Mouse (Mus musculus): ENCODE measurements around the gene Grin2a. TPM values are rescaled to one million over a fixed set of nuclear protein-coding genes. Genes with fewer than 3 reads are reported as not detected.

Grin2a gene
- polyA plus RNA-seq, 2 experiments from 2014 or later, result not detected

DNA sequence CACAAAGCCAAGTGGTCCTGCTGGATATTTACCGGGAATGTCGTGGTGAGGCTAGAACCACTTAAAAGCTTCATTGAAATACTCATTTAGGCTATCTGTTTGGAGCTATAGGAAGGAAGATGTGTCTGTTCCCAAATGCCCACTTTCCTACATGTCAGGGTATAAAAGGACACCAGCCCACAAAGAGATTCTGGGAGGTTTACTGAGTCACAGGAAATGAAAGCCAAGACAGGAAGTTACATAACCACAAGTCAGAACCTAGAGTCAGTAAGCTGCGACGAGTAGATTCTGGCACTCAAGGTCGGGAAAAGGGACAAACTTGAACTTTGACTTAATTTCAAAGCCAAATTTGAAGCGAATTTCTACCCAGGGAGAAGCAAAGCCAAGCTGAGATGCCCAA lies 30.9 kb downstream of the Grin2a start:
- no peak for ATAC-seq

GRCm38 (mm10) chr16:9962482-9962881 lies 32.9 kb downstream of the Grin2a start:
- ATAC-seq, result no peak

DNA sequence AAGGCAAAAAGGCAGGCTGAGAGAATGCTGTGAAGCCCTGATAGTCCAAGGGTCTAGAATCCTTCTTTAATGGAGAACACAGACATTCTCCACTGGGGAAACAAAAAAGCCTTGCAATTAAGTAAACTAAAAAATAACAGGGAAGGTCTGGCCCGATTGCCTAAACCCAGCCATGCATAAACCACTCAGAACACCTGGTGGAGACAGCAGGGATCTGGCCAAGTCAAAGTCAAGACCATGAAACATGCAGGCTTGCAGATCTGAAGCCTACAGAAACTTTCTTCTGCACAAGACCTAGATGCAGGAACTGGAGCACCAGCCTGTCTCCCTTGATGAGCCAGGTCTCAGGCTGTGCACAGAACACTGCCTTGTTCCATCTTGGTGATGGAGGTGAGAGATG lies 36.0 kb downstream of the Grin2a start:
- ATAC-seq, result no peak

- no peak for ATAC-seq
These were observed 41.1 kb downstream of the Grin2a start for GRCm38 (mm10) chr16:9954266-9954665.

- ATAC-seq, result no peak
These were observed 41.9 kb downstream of the Grin2a start for GRCm38 (mm10) chr16:9953396-9953831.

DNA sequence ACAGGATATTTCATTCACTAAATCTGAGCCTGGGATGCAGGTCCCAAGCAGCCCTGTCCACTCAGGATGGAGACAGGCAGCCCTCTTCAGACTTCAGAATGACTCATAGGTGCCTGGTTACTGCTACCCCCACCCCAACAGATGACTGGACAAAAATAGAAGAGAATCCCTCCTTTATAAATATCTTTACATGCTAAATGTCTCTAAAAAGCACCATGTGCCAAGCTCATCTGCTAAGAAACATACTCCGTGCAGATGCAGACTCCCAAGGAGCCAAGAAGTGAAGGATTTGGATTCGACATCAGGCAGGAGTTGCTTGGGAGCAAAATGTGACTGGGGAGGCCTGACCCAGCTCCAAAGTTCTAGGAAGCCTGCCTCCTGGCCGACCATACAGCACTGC lies 46.1 kb downstream of the Grin2a start:
- ATAC-seq, result no peak

GRCm38 (mm10) chr16:9947430-9947829 lies 47.9 kb downstream of the Grin2a start:
- no peak for ATAC-seq

DNA sequence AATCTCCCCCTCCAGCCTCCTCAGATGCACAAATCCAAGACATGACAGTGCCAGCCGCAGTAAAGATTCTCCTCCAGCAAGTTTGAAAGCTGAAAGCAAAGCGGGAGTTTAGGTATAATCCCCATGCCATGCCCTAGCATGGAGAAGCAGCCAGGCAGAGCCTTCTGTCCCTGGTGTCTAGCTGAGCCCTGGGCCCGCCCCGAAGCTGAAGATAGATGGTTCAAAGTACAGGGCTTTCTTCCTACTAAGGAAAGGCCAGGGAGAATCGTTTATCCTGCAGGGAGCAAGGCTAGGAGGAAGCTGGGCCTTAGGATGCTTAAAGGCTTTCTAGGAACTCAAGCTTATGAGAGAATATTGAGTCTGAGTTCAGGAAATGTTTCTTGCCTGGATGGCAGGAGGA lies 50.5 kb downstream of the Grin2a start:
- ATAC-seq, result no peak

DNA sequence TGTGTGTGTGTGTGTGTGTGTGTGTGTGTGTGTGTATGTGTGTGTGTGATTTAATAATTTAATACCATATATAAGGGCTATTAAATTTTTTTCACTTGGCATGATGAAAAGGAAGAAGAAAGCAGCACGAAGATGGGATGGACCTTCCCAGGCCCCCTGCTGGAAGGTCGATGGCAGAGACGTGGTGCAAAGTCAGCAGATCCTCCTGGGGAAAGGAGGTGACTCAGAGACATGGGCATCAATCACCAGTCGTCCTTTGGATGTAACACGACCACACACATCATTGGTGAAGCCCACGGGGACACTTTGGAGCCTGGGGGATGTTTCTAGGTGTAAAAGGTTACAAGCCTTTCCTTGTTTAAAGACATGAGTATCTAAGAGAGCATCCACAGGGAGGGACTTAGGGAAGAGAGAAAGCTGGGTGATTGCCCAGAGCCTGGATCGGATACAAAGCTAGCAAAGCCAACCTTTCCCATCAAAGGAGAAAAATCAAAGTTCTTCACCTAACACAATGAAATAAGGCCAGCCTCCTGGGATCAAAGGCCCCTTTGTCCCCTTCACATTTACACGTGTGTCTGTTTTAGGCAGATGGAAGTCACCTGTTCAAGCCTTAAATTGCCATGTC lies 53.9 kb downstream of the Grin2a start:
- no peak for ATAC-seq

DNA sequence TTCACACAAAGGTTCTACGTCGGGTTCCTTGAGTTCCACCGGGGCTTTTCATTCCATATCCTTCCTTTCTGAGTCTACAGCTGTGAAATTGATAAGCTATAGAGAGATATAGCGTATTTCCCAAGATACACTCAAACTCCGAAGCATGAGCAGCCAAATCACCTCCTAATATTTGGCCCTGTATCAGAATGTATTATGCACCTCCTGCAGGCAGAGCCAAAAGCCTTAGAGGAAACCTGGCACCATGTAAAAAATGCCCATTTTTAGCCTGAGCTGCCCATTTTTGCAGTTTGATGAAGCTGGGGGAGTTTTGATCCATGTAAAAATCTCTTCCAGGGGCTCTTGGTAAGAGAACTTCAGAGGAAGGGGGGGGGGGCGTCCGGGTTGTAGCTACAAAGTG lies 54.6 kb downstream of the Grin2a start:
- ATAC-seq, result no peak

DNA sequence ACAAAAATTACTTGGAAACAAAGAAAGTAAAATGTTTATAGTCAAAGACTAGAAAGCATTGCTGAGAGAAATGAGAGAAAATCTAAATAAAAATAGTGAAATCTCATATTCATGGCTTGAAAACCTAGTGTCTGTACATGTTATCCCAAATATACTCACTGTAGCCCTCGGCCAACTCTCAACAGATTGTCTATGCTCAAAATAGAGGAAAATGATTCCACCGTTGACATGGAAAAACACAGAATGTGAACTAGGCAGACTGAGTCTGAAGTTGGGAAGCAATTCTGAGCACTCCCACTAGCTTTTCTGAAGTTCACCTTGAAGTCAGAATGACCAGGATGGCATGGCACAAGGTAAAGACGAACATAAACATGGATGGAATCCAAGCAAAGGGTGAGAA lies 84.7 kb downstream of the Grin2a start:
- no peak for ATAC-seq

DNA sequence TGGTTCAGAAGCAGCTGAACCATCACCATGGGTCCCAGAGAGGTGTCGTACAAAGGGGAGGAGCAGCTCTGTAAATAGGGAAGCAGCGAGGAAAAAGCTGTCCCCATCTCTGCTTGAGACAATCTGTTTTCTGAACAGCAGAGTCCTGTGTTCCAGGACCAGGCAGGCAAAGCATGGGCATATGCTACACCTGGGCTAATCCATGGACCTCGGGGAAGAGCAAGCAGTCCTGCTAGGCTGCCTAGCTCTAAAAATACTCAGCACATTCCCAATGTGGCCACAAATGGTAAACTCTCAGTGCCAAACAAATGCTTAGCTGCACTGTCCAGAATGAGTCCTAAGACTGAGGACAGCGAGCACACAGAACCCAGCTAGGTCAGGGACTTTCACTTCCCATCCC lies 86.1 kb downstream of the Grin2a start:
- no peak for ATAC-seq

DNA sequence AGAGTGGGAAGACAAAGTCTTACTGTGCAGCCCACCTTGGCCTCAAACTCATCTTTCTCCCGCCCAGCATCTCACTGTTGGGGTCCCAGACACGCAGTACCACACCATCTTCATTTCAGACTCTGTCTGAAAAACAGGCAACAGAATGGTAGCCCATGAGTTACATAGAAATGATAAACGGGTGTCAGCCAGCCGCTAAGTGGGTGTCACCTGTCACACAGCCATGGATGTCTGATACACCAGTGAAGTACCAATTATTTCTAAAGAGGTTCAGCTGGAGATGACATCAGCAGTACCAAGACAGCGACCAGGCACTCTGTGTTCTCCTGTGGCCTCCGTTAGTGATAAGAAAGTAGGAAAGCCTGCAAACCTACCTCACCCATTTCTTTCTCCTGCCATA lies 90.9 kb downstream of the Grin2a start:
- no peak for ATAC-seq

DNA sequence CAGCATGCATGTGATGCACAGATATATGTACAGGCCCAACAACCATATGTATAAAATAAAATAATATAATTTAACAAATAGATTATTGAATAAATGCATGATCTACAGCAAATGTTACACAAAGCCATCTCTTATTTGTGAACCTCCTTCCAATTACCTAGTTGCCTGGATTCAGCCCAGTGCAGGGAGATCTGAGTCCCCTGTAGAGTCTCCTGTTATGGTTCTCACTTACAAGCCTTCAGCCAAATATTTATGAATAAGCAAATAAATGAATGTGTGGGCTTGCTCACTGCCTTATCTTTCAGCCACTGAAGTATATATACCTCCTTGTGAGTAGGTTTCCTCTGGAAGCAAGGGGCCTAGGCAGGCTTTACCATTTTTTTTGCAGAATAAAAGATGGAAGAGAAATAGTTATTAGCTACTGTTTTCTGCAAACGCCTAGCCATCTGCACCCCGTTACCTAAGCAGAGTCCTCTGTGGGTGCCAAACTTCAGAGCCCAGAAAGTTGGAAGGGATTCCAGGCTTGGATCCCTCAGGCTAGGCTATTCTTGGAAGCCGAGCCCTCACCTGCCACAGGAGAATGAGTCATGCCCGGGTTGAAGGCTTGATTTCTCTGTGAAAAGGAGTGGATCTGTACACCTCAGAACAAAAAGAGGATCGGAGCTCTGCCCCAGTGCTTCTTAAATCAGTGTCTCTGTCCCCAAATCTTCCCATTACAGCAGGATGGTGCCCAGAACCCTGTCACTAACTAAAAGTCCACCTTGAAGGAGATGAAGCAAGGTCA lies 92.5 kb downstream of the Grin2a start:
- ATAC-seq, result no peak

- no peak for ATAC-seq
These were observed 93.9 kb downstream of the Grin2a start for GRCm38 (mm10) chr16:9901433-9901832.

DNA sequence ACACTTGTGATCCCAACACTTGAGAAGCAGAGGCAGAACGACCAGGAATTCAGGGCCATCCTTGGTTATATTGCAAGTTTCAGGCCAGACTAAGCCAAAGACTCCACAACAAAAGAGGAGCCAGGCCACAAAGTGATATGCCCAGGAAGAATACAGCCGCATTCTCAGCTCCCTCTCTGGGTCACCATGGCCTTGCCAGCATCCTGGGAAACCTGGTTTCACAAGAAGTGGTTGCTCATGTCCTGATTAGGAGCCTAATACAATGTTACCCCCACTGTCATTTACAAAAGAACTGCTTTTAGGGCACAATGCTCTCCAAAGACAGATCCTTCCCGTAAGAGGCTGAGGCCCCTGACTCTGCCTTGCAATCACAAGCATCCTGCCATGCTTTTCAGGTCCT lies 94.4 kb downstream of the Grin2a start:
- no peak for ATAC-seq

GRCm38 (mm10) chr16:9900196-9900595 lies 95.2 kb downstream of the Grin2a start:
- no peak for ATAC-seq

DNA sequence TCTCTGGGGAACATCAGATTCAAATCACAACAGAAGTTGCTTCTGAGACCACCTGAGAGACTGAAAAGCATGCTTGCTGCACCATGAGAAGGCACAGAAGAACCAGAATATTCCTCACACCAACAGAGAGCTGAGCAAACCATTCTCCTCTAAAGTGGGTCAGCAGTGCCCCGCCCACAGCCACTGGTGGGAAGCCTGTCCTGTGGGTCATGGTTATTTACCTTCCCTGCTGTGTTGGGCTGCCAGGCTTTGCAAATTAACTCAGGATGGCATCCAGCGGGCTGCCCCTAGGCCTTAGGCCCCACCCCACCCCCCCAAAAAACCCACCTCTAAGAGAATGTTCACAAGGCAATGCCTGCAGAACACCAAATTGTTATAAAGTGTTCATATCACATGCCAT lies 96.2 kb downstream of the Grin2a start:
- no peak for ATAC-seq

- no peak for ATAC-seq
These were observed 99.8 kb downstream of the Grin2a start for GRCm38 (mm10) chr16:9895581-9895980.

DNA sequence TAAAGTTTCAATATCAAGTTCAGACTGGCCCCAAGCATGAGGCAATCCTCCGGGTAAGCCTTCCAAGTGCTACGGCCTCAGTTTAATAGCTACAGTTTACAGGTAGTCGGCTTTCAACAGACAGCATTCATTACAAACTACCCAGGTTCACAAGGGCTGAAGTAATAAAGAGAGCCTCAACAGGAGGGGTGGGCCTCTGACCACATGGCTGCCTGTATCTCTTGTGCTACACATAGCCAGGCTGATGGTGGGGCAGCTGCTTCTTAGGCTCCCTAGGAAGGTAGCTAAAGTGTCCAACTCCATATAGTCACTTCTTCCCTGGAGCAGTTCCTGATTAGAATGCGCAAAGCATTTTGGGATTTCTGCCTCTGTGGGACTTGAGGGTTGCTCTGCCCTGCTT lies 109.2 kb downstream of the Grin2a start:
- ATAC-seq, result no peak

DNA sequence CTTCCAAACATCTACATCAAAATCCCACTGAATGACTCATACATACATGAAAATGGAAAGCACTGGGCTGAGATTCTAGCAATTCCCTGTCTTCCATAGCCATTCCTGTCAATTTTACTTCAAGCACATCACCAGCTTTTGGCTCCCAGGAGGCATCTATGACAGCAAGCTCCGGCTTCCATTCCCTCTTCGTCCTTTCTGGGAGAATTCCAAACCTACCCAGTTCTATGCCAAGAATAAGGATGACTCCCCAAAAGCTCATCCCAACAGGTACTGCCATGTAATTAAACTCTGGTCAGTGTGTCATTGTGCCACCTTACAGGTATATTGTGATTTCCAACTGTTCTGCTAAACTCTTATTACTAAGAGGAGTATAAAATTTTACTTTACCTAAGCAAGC lies 111.2 kb downstream of the Grin2a start:
- ATAC-seq, result no peak

DNA sequence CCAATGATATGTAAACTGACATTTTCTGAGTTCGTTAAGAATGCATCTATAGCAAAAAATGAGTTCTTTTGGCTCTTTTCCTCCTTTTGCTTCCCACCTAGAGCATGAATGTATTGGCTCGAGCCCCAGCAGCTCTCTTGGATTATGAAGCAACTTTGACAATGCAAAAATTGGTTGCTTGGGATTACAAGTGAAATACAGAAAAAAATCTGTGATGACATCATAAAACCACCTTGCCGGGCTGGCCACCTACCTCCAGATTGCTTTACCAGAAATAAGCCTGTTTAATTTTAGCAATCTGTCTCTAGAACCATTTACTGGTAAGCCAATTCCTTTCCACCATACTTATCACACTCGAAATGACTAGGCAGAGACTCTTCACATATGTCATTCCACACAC lies 112.9 kb downstream of the Grin2a start:
- no peak for ATAC-seq

DNA sequence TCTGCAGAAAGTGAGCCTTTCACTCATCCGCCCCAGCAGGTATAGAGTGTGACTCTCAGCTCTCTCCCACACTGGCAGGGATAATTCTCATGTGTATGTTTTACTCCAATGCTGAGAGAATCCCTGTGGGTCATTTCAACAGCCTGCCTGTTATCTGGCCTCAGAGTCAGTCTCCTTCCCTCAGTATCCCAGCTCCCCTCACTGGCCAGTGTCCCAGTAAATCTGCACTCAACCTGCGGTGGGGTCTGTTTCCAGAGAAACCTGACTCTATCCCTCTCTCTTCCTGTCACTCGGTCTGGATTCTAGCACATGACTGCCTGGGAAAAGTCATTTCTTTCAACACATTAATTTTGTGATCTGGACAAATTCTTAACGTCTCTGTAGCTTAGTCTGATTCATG lies 122.4 kb downstream of the Grin2a start:
- ATAC-seq, result no peak

GRCm38 (mm10) chr16:9865710-9866109 lies 129.7 kb downstream of the Grin2a start:
- ATAC-seq, result no peak

GRCm38 (mm10) chr16:9865039-9865438 lies 130.3 kb downstream of the Grin2a start:
- ATAC-seq, result no peak

All from CD4-positive, CD25-positive, alpha-beta regulatory T cell, adult 4 months (primary cell).